Mouse (Mus musculus): ENCODE measurements around the gene Ralgps1. TPM values are rescaled to one million over a fixed set of nuclear protein-coding genes. Genes with fewer than 3 reads are reported as not detected.

The Ralgps1 gene
- polyA plus RNA-seq, 1 experiment from 2014 or later: 53.1 TPM

GRCm38 (mm10) chr2:33170777-33171565 is 200.3 kb downstream of the Ralgps1 start:
- Histone ChIP-seq H3K4me2 (no peak overlapping the region), H3K36me3 (replicated peaks) (peaks cover 9% of the 10 kb centered on the region; the same call in 1 of the 2 replicates)

GRCm38 (mm10) chr2:33169445-33169844 is 201.8 kb downstream of the Ralgps1 start:
- Histone ChIP-seq H3K9ac (no peak overlapping the region), H3K4me1 (no peaks in the 10 kb centered on the region), H3K36me3 (replicated peaks) (peaks cover 9% of the 10 kb centered on the region; the same call in 1 of the 2 replicates), H3K4me2 (no peak overlapping the region), H3K4me3 (no peak overlapping the region), H3K27ac (no peak overlapping the region), H3K9me3 (no peaks in the 10 kb centered on the region), H3K27me3 (replicated peaks) (no peaks in the 10 kb centered on the region)
- 79% methylated on average over 6 of the region's 6 CpGs for WGBS
- no peak for ATAC-seq (replicated peaks)

More at GRCm38 (mm10) chr2:33170777-33171565, 200.3 kb downstream of the Ralgps1 start:
- Histone ChIP-seq H3K27ac (no peak overlapping the region), H3K4me1 (no peaks in the 10 kb centered on the region), H3K9me3 (no peaks in the 10 kb centered on the region), H3K4me3 (no peak overlapping the region), H3K27me3 (replicated peaks) (no peaks in the 10 kb centered on the region), H3K9ac (no peak overlapping the region)
- 61% methylated on average over 10 of the region's 10 CpGs for WGBS
- ATAC-seq (replicated peaks): no peak

GRCm38 (mm10) chr2:33167060-33167459 is 204.2 kb downstream of the Ralgps1 start:
- Histone ChIP-seq H3K36me3 (replicated peaks) (peaks cover 11% of the 10 kb centered on the region; the same call in 1 of the 2 replicates), H3K9ac (no peak overlapping the region), H3K4me2 (no peak overlapping the region), H3K9me3 (no peaks in the 10 kb centered on the region), H3K4me1 (no peaks in the 10 kb centered on the region), H3K4me3 (no peak overlapping the region), H3K27ac (no peak overlapping the region), H3K27me3 (replicated peaks) (no peaks in the 10 kb centered on the region)
- WGBS: 94% methylated on average over 3 of the region's 3 CpGs
- ATAC-seq (replicated peaks): no peak

- H3K27me3 ChIP-seq (replicated peaks): no peaks in the 10 kb centered on the region
- H3K27ac ChIP-seq: no peak overlapping the region; the same call in 1 of the 2 replicates
- 60% methylated on average over 7 of the region's 7 CpGs for WGBS
- H3K4me2 ChIP-seq: no peak overlapping the region
- H3K9ac ChIP-seq: no peak overlapping the region
- H3K9me3 ChIP-seq: no peaks in the 10 kb centered on the region
- no peak overlapping the region for H3K4me3 ChIP-seq
- no peaks in the 10 kb centered on the region for H3K4me1 ChIP-seq
- peaks cover 12% of the 10 kb centered on the region; the same call in 1 of the 2 replicates for H3K36me3 ChIP-seq (replicated peaks)
- no peak for ATAC-seq (replicated peaks)
These were observed 205.4 kb downstream of the Ralgps1 start for GRCm38 (mm10) chr2:33165710-33166374.

- Histone ChIP-seq H3K4me3 (no peak overlapping the region), H3K27me3 (replicated peaks) (no peaks in the 10 kb centered on the region), H3K9ac (no peak overlapping the region), H3K4me2 (no peak overlapping the region), H3K36me3 (replicated peaks) (peaks cover 12% of the 10 kb centered on the region; the same call in 1 of the 2 replicates), H3K9me3 (no peaks in the 10 kb centered on the region), H3K27ac (no peak overlapping the region), H3K4me1 (no peaks in the 10 kb centered on the region)
- 83% methylated on average over 4 of the region's 4 CpGs for WGBS
- no peak for ATAC-seq (replicated peaks)
These were observed 206.1 kb downstream of the Ralgps1 start for GRCm38 (mm10) chr2:33165229-33165628.

GRCm38 (mm10) chr2:33164646-33165045 is 206.6 kb downstream of the Ralgps1 start:
- ATAC-seq (replicated peaks): no peak
- Histone ChIP-seq H3K36me3 (replicated peaks) (peaks cover 12% of the 10 kb centered on the region; the same call in 1 of the 2 replicates), H3K9ac (no peak overlapping the region), H3K4me2 (no peak overlapping the region), H3K4me1 (no peaks in the 10 kb centered on the region), H3K9me3 (no peaks in the 10 kb centered on the region), H3K4me3 (no peak overlapping the region), H3K27me3 (replicated peaks) (no peaks in the 10 kb centered on the region), H3K27ac (no peak overlapping the region)
- WGBS: 77% methylated on average over 3 of the region's 3 CpGs

GRCm38 (mm10) chr2:33162126-33162525 is 209.2 kb downstream of the Ralgps1 start:
- WGBS: 93% methylated on average over 2 of the region's 2 CpGs
- H3K36me3 ChIP-seq (replicated peaks): peaks cover 12% of the 10 kb centered on the region; the same call in 1 of the 2 replicates
- H3K27me3 ChIP-seq (replicated peaks): no peaks in the 10 kb centered on the region
- no peak overlapping the region for H3K9ac ChIP-seq
- no peaks in the 10 kb centered on the region for H3K4me1 ChIP-seq
- H3K9me3 ChIP-seq: no peaks in the 10 kb centered on the region
- H3K4me2 ChIP-seq: no peak overlapping the region
- ATAC-seq (replicated peaks): no peak
- H3K27ac ChIP-seq: no peak overlapping the region
- no peak overlapping the region for H3K4me3 ChIP-seq

GRCm38 (mm10) chr2:33160326-33160973 is 210.8 kb downstream of the Ralgps1 start:
- Histone ChIP-seq H3K9me3 (no peaks in the 10 kb centered on the region), H3K4me1 (no peaks in the 10 kb centered on the region), H3K36me3 (replicated peaks) (peaks cover 16% of the 10 kb centered on the region; the same call in 1 of the 2 replicates), H3K27me3 (replicated peaks) (no peaks in the 10 kb centered on the region), H3K4me3 (no peak overlapping the region), H3K27ac (no peak overlapping the region), H3K4me2 (no peak overlapping the region), H3K9ac (no peak overlapping the region)
- 85% methylated on average over 12 of the region's 12 CpGs for WGBS
- no peak for ATAC-seq (replicated peaks)

- ATAC-seq (replicated peaks): no peak
- Histone ChIP-seq H3K27ac (no peak overlapping the region), H3K36me3 (replicated peaks) (peaks cover 16% of the 10 kb centered on the region; the same call in 1 of the 2 replicates), H3K27me3 (replicated peaks) (no peaks in the 10 kb centered on the region), H3K9me3 (no peaks in the 10 kb centered on the region), H3K4me1 (no peaks in the 10 kb centered on the region), H3K4me3 (no peak overlapping the region), H3K4me2 (no peak overlapping the region), H3K9ac (no peak overlapping the region)
- WGBS: 84% methylated on average over 7 of the region's 7 CpGs
These were observed 211.7 kb downstream of the Ralgps1 start for GRCm38 (mm10) chr2:33159593-33159992.

- Histone ChIP-seq H3K27me3 (replicated peaks) (no peaks in the 10 kb centered on the region), H3K36me3 (replicated peaks) (peaks cover 16% of the 10 kb centered on the region; the same call in 1 of the 2 replicates), H3K4me1 (no peaks in the 10 kb centered on the region), H3K4me3 (no peak overlapping the region), H3K4me2 (no peak overlapping the region), H3K9me3 (no peaks in the 10 kb centered on the region), H3K9ac (no peak overlapping the region), H3K27ac (no peak overlapping the region)
- no peak for ATAC-seq (replicated peaks)
- 95% methylated on average over 6 of the region's 6 CpGs for WGBS
These were observed 212.4 kb downstream of the Ralgps1 start for GRCm38 (mm10) chr2:33158895-33159294.

- WGBS: 78% methylated on average over 5 of the region's 5 CpGs
- H3K9ac ChIP-seq: no peak overlapping the region
- no peak overlapping the region for H3K4me3 ChIP-seq
- H3K4me2 ChIP-seq: no peak overlapping the region
- no peaks in the 10 kb centered on the region for H3K4me1 ChIP-seq
- ATAC-seq (replicated peaks): no peak
- no peaks in the 10 kb centered on the region for H3K9me3 ChIP-seq
- peaks cover 9% of the 10 kb centered on the region; the same call in 1 of the 2 replicates for H3K36me3 ChIP-seq (replicated peaks)
- no peaks in the 10 kb centered on the region for H3K27me3 ChIP-seq (replicated peaks)
- no peak overlapping the region for H3K27ac ChIP-seq
These were observed 215.0 kb downstream of the Ralgps1 start for GRCm38 (mm10) chr2:33156283-33156781.
